Mouse (Mus musculus) CD4-positive, CD25-positive, alpha-beta regulatory T cell, adult 2 months (primary cell): Measurements from ENCODE around the gene Mylk4.

ENCODE experiments used
- DNase-seq: peaks from one replicate; pipeline ENCODE4 v3.0.0-alpha.2; 2012; ENCODE audit warnings: low read depth, low spot score

Mylk4 gene

GRCm38 (mm10) chr13:32797085-32797484, 13.3 kb upstream of the Mylk4 start:
- peak; percentile 24 for DNase-seq

GRCm38 (mm10) chr13:32795166-32795565, 11.4 kb upstream of the Mylk4 start:
- no peak for DNase-seq

- DNase-seq = no peak
Observed at GRCm38 (mm10) chr13:32794619-32795018, 10.9 kb upstream of the Mylk4 start.

GRCm38 (mm10) chr13:32789781-32790180, 6.0 kb upstream of the Mylk4 start:
- DNase-seq = no peak

GRCm38 (mm10) chr13:32787584-32787983, 3.8 kb upstream of the Mylk4 start:
- DNase-seq = no peak

- peak; percentile 12 for DNase-seq
Observed at GRCm38 (mm10) chr13:32783055-32783454, 699 bp downstream of the Mylk4 start.

- DNase-seq = no peak
Observed at GRCm38 (mm10) chr13:32778861-32779260, 4.9 kb downstream of the Mylk4 start.

GRCm38 (mm10) chr13:32776350-32776749, 7.4 kb downstream of the Mylk4 start:
- DNase-seq = no peak

- DNase-seq = no peak
Observed at GRCm38 (mm10) chr13:32775889-32776288, 7.9 kb downstream of the Mylk4 start.

- no peak for DNase-seq
Observed at GRCm38 (mm10) chr13:32769960-32770359, 13.8 kb downstream of the Mylk4 start.

GRCm38 (mm10) chr13:32768104-32768503, 15.7 kb downstream of the Mylk4 start:
- DNase-seq = peak; percentile 61

GRCm38 (mm10) chr13:32764448-32764847, 19.3 kb downstream of the Mylk4 start:
- DNase-seq = no peak

- no peak for DNase-seq
Observed at GRCm38 (mm10) chr13:32763141-32763540, 20.6 kb downstream of the Mylk4 start.

- no peak for DNase-seq
Observed at GRCm38 (mm10) chr13:32760795-32761194, 23.0 kb downstream of the Mylk4 start.

GRCm38 (mm10) chr13:32759036-32759435, 24.7 kb downstream of the Mylk4 start:
- no peak for DNase-seq

- no peak for DNase-seq
Observed at GRCm38 (mm10) chr13:32752066-32752657, 31.6 kb downstream of the Mylk4 start.

GRCm38 (mm10) chr13:32750507-32750906, 33.2 kb downstream of the Mylk4 start:
- no peak for DNase-seq

GRCm38 (mm10) chr13:32748421-32748820, 35.3 kb downstream of the Mylk4 start:
- no peak for DNase-seq

GRCm38 (mm10) chr13:32741161-32741560, 42.6 kb downstream of the Mylk4 start:
- DNase-seq = no peak

- peak; percentile 20 for DNase-seq
Observed at GRCm38 (mm10) chr13:32731283-32731682, 52.5 kb downstream of the Mylk4 start.

GRCm38 (mm10) chr13:32724606-32725005, 59.1 kb downstream of the Mylk4 start:
- DNase-seq = no peak

GRCm38 (mm10) chr13:32721717-32722116, 62.0 kb downstream of the Mylk4 start:
- no peak for DNase-seq

- no peak for DNase-seq
Observed at GRCm38 (mm10) chr13:32719284-32719683, 64.5 kb downstream of the Mylk4 start.

GRCm38 (mm10) chr13:32717709-32718108, 66.0 kb downstream of the Mylk4 start:
- no peak for DNase-seq
